Comparison of ENCODE assay signal across 8 mouse cellular contexts in the genomic region with DNA sequence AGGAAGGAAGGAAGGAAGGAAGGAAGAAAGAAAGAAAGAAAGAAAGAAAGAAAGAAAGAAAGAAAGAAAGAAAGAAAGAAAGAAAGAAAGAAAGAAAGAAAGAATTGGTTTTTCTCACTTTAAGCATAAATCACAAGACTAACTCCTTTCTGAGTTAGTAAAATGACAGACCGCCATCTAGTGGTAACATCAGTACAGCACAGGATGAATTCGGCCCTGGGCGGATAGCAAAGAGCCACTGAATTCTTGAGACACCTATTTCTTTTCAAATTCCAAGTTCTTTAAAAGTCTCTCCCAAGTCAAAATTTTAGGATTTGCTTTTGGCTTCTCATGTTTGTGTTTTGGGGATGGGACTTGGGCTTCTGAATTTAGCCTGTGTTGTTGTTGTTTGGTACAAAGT. TPM values are rescaled to one million over a fixed set of nuclear protein-coding genes. Genes with fewer than 3 reads are reported as not detected.
DNase-seq lines count a peak whose midpoint lies in the region; ATAC-seq and TF ChIP-seq lines count a peak whose summit lies in the region.

No protein-coding gene starts in this region.

- peaks cover 15% of the 10 kb centered on the region for H3K36me3 ChIP-seq in E14TG2a.4 (ENCODE audit: insufficient read depth, low read length)
- no peaks in the 10 kb centered on the region for H3K36me3 ChIP-seq in heart, embryonic 16.5 days (ENCODE audit: control insufficient read depth, insufficient read depth)
- peaks cover 4% of the 10 kb centered on the region; the same call in 1 of the 2 replicates for H3K36me3 ChIP-seq in liver, embryonic 15.5 days (replicated peaks)
- peaks cover 6% of the 10 kb centered on the region for H3K36me3 ChIP-seq in neural tube, embryonic 13.5 days

- peak; percentile 65 for DNase-seq in fibroblast of lung, adult 2 months (ENCODE audit: low read depth)
- DNase-seq in kidney, postnatal 36 days, result peak; percentile 78 to 84
- peak; percentile 68 for DNase-seq in testis, postnatal 10 days (ENCODE audit: low spot score)

- WGBS in heart, embryonic 16.5 days, result 0% methylated on average over 3 of the region's 3 CpGs
- 0% methylated on average over 3 of the region's 3 CpGs for WGBS in liver, embryonic 15.5 days (ENCODE audit: insufficient replicate concordance)
- WGBS in neural tube, embryonic 13.5 days, result 0% methylated on average over 3 of the region's 3 CpGs

- peak overlapping the region; percentile 91 for H3K4me2 ChIP-seq in heart, embryonic 16.5 days (ENCODE audit: low read depth, low read length)
- peak overlapping the region; percentile 86 for H3K4me2 ChIP-seq in liver, embryonic 15.5 days
- peak overlapping the region; percentile 57 for H3K4me2 ChIP-seq in neural tube, embryonic 13.5 days

- ATAC-seq in heart, embryonic 16.5 days (replicated peaks; ENCODE audit: extremely low read depth, insufficient read depth, low FRiP score), result peak; percentile 70
- peak; percentile 77 for ATAC-seq in liver, embryonic 15.5 days (ENCODE audit: insufficient read depth)
- peak; percentile 91 for ATAC-seq in neural tube, embryonic 13.5 days (ENCODE audit: low read depth)

- peaks cover 14% of the 10 kb centered on the region for H3K4me1 ChIP-seq in E14TG2a.4 (replicated peaks; ENCODE audit: low read depth, low read length)
- H3K4me1 ChIP-seq in brown adipose tissue, adult 24 weeks (ENCODE audit: control insufficient read depth, insufficient read depth, insufficient read length, low read length), result peaks cover 2% of the 10 kb centered on the region; the same call in 1 of the 2 replicates
- peaks cover 5% of the 10 kb centered on the region for H3K4me1 ChIP-seq in heart, embryonic 16.5 days (ENCODE audit: control insufficient read depth, insufficient read depth, low read length)
- H3K4me1 ChIP-seq in liver, embryonic 15.5 days (replicated peaks), result peaks cover 16% of the 10 kb centered on the region
- peaks cover 10% of the 10 kb centered on the region for H3K4me1 ChIP-seq in neural tube, embryonic 13.5 days (replicated peaks)

- H3K27ac ChIP-seq in brown adipose tissue, adult 24 weeks (replicated peaks; ENCODE audit: low read depth, low read length), result peak overlapping the region; percentile 76
- peak overlapping the region; percentile 87 for H3K27ac ChIP-seq in heart, embryonic 16.5 days (ENCODE audit: low read length)
- H3K27ac ChIP-seq in liver, embryonic 15.5 days (replicated peaks), result peak overlapping the region; percentile 89
- peak overlapping the region; percentile 75 for H3K27ac ChIP-seq in neural tube, embryonic 13.5 days (replicated peaks)

- peak overlapping the region; percentile 88 for H3K4me3 ChIP-seq in E14TG2a.4 (replicated peaks; ENCODE audit: low read length)
- peak overlapping the region; percentile 71 for H3K4me3 ChIP-seq in brown adipose tissue, adult 24 weeks (ENCODE audit: insufficient read depth, low read depth, low read length)
- peak overlapping the region; percentile 87 for H3K4me3 ChIP-seq in heart, embryonic 16.5 days (ENCODE audit: low read length)
- peak overlapping the region; percentile 80 for H3K4me3 ChIP-seq in liver, embryonic 15.5 days (replicated peaks)
- H3K4me3 ChIP-seq in neural tube, embryonic 13.5 days, result peak overlapping the region; percentile 50

- no peaks in the 10 kb centered on the region for H3K9me3 ChIP-seq in E14TG2a.4 (ENCODE audit: low read length)
- H3K9me3 ChIP-seq in heart, embryonic 16.5 days (replicated peaks; ENCODE audit: control insufficient read depth, low read length), result no peaks in the 10 kb centered on the region
- H3K9me3 ChIP-seq in liver, embryonic 15.5 days (replicated peaks), result no peaks in the 10 kb centered on the region
- H3K9me3 ChIP-seq in neural tube, embryonic 13.5 days, result no peaks in the 10 kb centered on the region

- peak; percentile 80 for TF ChIP-seq CTCF in E14TG2a.4 (conservative IDR thresholded peaks at IDR 0.05; ENCODE audit: low read length)

- no peaks in the 10 kb centered on the region for H3K27me3 ChIP-seq in E14TG2a.4 (ENCODE audit: insufficient read depth, low read length)
- no peaks in the 10 kb centered on the region for H3K27me3 ChIP-seq in heart, embryonic 16.5 days (ENCODE audit: control insufficient read depth, insufficient read depth, low read length)
- H3K27me3 ChIP-seq in liver, embryonic 15.5 days, result no peaks in the 10 kb centered on the region
- H3K27me3 ChIP-seq in neural tube, embryonic 13.5 days, result no peaks in the 10 kb centered on the region

- peak overlapping the region; percentile 78 for H3K9ac ChIP-seq in heart, embryonic 16.5 days (ENCODE audit: low read length)
- peak overlapping the region; percentile 73 for H3K9ac ChIP-seq in liver, embryonic 15.5 days
- H3K9ac ChIP-seq in neural tube, embryonic 13.5 days, result peak overlapping the region; percentile 55

RNA-seq across cellular contexts. Expression of gene Zfp51, which starts 0.5 kb away (rescaled TPM):
- polyA plus RNA-seq in brown adipose tissue, adult 24 weeks (2012; ENCODE audit: insufficient read depth, insufficient read length, missing spikeins), result 6.2 and 8.9 TPM in 2 replicates
- polyA plus RNA-seq in heart, embryonic 16.5 days (2015; fragmentation: Nextera tagmentation; extraction: Ambion mirVana), result 10.8 and 12.0 TPM in 2 replicates
- 6.1 and 6.3 TPM in 2 replicates for polyA plus RNA-seq in liver, embryonic 15.5 days (2015; fragmentation: Nextera tagmentation; extraction: Ambion mirVana)
- 15.2 and 16.5 TPM in 2 replicates for polyA plus RNA-seq in neural tube, embryonic 13.5 days (2015; fragmentation: Nextera tagmentation; extraction: Ambion mirVana)

RNA-seq across cellular contexts. Expression of gene Zfp54, which starts 26.6 kb away (rescaled TPM):
- 1.4 and 1.8 TPM in 2 replicates for polyA plus RNA-seq in brown adipose tissue, adult 24 weeks (2012; ENCODE audit: insufficient read depth, insufficient read length, missing spikeins)
- 3.7 and 4.5 TPM in 2 replicates for polyA plus RNA-seq in heart, embryonic 16.5 days (2015; fragmentation: Nextera tagmentation; extraction: Ambion mirVana)
- 1.6 and 1.9 TPM in 2 replicates for polyA plus RNA-seq in liver, embryonic 15.5 days (2015; fragmentation: Nextera tagmentation; extraction: Ambion mirVana)
- 5.0 and 5.6 TPM in 2 replicates for polyA plus RNA-seq in neural tube, embryonic 13.5 days (2015; fragmentation: Nextera tagmentation; extraction: Ambion mirVana)

RNA-seq across cellular contexts. Expression of gene Zfp53, which starts 39.1 kb away (rescaled TPM):
- 3.1 and 3.6 TPM in 2 replicates for polyA plus RNA-seq in brown adipose tissue, adult 24 weeks (2012; ENCODE audit: insufficient read depth, insufficient read length, missing spikeins)
- 5.6 and 6.9 TPM in 2 replicates for polyA plus RNA-seq in heart, embryonic 16.5 days (2015; fragmentation: Nextera tagmentation; extraction: Ambion mirVana)
- 3.0 and 3.6 TPM in 2 replicates for polyA plus RNA-seq in liver, embryonic 15.5 days (2015; fragmentation: Nextera tagmentation; extraction: Ambion mirVana)
- polyA plus RNA-seq in neural tube, embryonic 13.5 days (2015; fragmentation: Nextera tagmentation; extraction: Ambion mirVana), result 9.4 and 10.1 TPM in 2 replicates

Comparison
In these comparisons a context has a peak if more than half of its experiments do, and no peak if none do; other contexts are left out.
1. Peak in every context shown above with its lines: DNase-seq, ATAC-seq, H3K4me3 ChIP-seq and H3K27ac ChIP-seq.